Mouse (Mus musculus) limb, embryonic 10.5 days (tissue): Measurements from ENCODE around the gene Orm2. TPM values are rescaled to one million over a fixed set of nuclear protein-coding genes. Genes with fewer than 3 reads are reported as not detected.
A peak's percentile ranks its signal among the peaks of the same experiment; 100 is the strongest.

ENCODE experiments used
- DNase-seq: peaks from one replicate; pipeline ENCODE4 v3.0.0-alpha.2; 2017; ENCODE audit warnings: low spot score
- H3K27ac ChIP-seq: fragments of 300-500 bp; sonication (generic); 2 replicates; pipeline ENCODE4 v1.5.1; 2016; ENCODE audit warnings: mild to moderate bottlenecking
- H3K27me3 ChIP-seq: fragments of 300-500 bp; sonication (generic); 2 replicates; pipeline ENCODE4 v1.6.1; 2016; ENCODE audit warnings: low read depth, mild to moderate bottlenecking; ENCODE audit not compliant: poor library complexity, severe bottlenecking
- H3K36me3 ChIP-seq: fragments of 300-500 bp; sonication (generic); 2 replicates; pipeline ENCODE4 v1.6.1; 2016; ENCODE audit warnings: mild to moderate bottlenecking, moderate library complexity
- H3K4me1 ChIP-seq: fragments of 300-500 bp; sonication (generic); 2 replicates; pipeline ENCODE4 v1.6.1; 2016
- H3K4me3 ChIP-seq: fragments of 300-500 bp; sonication (generic); 2 replicates; pipeline ENCODE4 v1.5.1; 2016; ENCODE audit warnings: mild to moderate bottlenecking, moderate library complexity
- H3K9me3 ChIP-seq: fragments of 300-500 bp; sonication (generic); replicated peaks from 2 replicates; pipeline ENCODE4 v1.6.1; 2016; ENCODE audit warnings: mild to moderate bottlenecking
- WGBS: fragments of 180-500 bp; shearing (Covaris S2); methylation state at CpG from one replicate; pipeline ENCODE4 v1.1.7; 2016; 5-methylcytosine and 5-hydroxymethylcytosine counted together
- polyA plus RNA-seq: library from polyadenylated mRNA; unstranded; fragments of >200 nt; fragmentation: Nextera tagmentation; extraction: Ambion mirVana; gene quantifications from 2 replicates; pipeline ENCODE4 v1.2.1, GENCODE M21; 2016

Orm2 gene
- polyA plus RNA-seq, 1 experiment from 2014 or later, result not detected

DNA sequence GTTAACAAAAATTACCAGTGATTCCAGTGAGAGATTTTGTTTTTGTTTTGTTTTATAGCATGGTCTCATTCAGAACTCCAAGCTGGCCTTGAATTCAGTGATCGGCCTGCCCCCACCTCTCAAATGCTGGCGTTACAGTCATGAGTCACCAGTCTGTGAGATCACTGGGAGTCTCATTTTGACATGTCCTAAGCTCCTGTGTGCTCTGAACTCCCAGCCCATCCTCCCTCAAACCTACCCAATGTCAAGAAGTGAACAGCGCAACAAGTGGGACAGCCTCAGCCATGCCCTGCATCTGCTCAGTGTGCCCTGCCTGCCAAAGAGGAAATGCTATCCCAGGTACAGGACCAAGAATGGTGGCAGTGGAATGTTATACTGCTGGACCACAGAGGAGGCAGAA lies 23.0 kb downstream of the Orm2 start:
- no peak for DNase-seq
- Histone ChIP-seq H3K27me3 (no peaks in the 10 kb centered on the region), H3K27ac (no peak overlapping the region), H3K9me3 (no peaks in the 10 kb centered on the region), H3K4me3 (no peak overlapping the region), H3K4me1 (peaks cover 17% of the 10 kb centered on the region), H3K36me3 (peaks cover 81% of the 10 kb centered on the region)
- WGBS, result 89% methylated on average over 3 of the region's 3 CpGs

DNA sequence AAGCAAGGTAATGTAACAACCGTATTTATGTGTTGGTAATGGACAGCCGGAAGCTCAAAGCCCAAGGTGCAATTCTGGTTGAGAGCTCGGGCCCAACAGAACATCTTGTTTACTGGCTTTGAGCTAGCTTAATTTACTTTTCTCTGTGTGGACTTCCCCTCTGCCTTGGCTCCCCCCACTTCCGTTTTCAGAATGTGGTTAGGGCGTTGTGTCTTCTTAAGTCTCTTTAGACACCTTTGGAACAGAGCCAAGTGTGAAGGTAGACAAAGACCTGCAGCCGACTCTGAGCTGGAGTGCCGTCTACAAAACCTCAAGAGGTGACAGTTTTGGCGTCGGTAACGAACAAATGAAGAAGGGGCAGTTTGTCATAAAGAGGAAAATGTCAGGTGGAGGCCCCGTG lies 23.5 kb downstream of the Orm2 start:
- H3K36me3 ChIP-seq, result peaks cover 81% of the 10 kb centered on the region
- H3K27me3 ChIP-seq, result no peaks in the 10 kb centered on the region
- no peaks in the 10 kb centered on the region for H3K9me3 ChIP-seq
- DNase-seq, result no peak
- no peak overlapping the region for H3K4me3 ChIP-seq
- no peak overlapping the region for H3K27ac ChIP-seq
- peaks cover 17% of the 10 kb centered on the region for H3K4me1 ChIP-seq
- WGBS, result 93% methylated on average over 11 of the region's 11 CpGs

DNA sequence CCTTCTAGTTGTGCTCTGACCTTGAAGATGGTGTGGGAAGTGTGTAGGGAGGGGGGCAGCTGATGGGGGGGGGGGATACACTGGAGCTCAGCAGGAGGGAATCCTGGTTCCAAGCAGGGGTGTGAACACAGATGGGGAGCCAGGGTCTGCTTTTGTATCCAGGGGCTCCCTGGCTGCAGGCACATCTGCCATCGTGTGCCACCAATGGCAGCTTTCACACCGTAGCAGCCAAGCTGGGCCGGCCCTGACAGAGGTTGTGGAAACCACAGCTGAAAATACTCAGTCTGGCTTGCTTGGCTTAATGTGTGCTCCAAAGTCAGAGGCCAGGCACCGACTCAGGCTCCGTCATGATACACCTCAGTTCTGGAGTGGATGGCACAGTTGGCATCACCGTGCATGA lies 25.8 kb downstream of the Orm2 start:
- no peaks in the 10 kb centered on the region for H3K27me3 ChIP-seq
- H3K9me3 ChIP-seq, result no peaks in the 10 kb centered on the region
- WGBS, result 80% methylated on average over 6 of the region's 6 CpGs
- peaks cover 81% of the 10 kb centered on the region for H3K36me3 ChIP-seq
- no peak for DNase-seq
- H3K27ac ChIP-seq, result no peak overlapping the region
- peaks cover 23% of the 10 kb centered on the region for H3K4me1 ChIP-seq
- no peak overlapping the region for H3K4me3 ChIP-seq

DNA sequence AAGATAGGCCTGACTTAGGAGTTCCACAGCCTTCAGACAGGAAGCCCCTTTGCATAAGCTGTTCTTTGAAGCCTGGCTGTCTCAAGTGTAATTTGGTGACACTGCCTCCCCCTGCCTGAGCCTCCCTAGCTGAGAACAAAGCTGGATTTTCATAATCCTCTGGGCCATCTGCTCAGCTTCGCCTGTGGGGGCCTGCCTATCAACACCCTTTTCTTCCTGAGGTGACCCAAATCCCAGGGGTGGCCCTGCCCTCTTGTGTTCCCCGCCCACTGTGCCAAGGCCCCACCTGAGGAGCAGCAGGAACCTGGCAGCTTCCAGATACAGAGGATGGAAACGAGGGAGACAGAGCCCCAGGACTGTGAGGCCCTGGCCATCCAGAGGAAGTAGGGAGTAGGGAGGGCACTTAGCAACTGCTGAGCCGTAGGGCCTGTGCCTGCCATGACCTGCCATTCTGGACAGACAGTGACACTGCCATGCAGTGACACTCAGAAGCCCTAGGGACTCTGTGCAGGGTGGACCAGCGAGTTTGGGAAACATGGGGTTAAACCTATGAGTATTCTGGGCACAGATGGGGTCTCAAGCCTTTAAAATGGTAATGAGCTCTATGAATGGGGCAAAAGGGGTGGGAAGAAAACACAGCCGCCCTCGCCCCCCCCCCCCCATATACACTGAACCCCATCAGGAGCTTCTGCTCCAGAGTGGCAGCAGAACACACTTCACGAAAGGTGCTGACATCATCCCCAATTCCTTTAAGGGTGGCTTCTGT lies 27.1 kb downstream of the Orm2 start:
- Histone ChIP-seq H3K9me3 (no peaks in the 10 kb centered on the region), H3K4me1 (peaks cover 23% of the 10 kb centered on the region), H3K27me3 (no peaks in the 10 kb centered on the region), H3K27ac (0 out of 2 replicates have a peak overlapping the region, but pooled peaks have one; percentile 14), H3K36me3 (peaks cover 80% of the 10 kb centered on the region), H3K4me3 (no peak overlapping the region)
- WGBS, result 37% methylated on average over 8 of the region's 8 CpGs
- no peak for DNase-seq

DNA sequence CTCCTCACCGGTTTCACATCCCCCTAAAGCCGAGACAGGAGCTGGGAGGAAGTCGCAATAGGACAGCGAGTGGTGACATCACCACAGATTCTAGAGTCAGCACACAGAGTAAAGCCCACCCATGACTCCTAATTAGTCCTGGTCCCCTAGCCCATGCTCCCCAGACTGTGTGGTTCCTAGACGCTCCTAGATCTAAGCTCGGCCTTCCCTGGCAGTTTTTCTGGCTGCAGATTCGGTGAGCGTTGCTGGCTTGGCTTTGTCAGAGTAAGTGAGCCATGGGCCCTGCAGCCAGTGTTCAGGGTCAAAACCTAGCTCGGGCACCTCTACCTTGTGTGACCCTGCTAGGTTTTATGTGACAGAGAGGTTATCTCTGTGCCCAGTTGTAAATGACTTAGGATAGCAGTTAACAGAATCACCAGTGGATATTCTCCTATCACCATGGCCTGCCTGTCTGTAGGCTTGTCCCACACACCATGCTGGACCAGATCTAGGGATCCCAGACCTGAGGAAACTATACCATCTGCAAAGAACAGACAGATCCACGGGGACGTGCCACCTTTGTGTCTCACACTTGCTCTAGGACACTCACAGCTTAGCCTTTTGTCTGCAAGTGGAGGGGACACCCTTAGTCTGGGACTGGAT lies 27.8 kb downstream of the Orm2 start:
- WGBS, result 64% methylated on average over 11 of the region's 11 CpGs
- peaks cover 85% of the 10 kb centered on the region for H3K36me3 ChIP-seq
- H3K27ac ChIP-seq, result no peak overlapping the region
- H3K4me1 ChIP-seq, result peaks cover 23% of the 10 kb centered on the region
- no peak for DNase-seq
- H3K9me3 ChIP-seq, result no peaks in the 10 kb centered on the region
- no peaks in the 10 kb centered on the region for H3K27me3 ChIP-seq
- no peak overlapping the region for H3K4me3 ChIP-seq

DNA sequence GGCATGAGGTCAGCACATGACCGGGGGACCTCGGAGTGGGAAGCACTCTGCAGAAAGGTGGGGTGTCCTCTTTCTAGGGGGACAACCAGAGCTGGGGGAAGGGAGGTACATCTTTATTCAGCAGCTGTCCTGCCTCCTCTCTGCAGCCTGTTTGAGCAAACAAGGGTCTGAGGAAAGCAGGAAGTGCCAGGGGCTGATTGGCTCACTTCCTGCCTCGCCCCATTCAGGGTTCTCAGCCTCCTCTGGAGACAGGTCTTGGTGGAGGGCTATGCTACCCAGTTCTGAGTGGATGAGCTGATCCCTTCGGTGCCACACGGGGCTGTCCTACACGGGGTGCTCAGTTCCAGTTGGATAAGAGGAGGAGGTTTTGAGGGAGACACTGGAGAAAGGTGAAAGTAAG lies 29.1 kb downstream of the Orm2 start:
- H3K9me3 ChIP-seq, result no peaks in the 10 kb centered on the region
- H3K36me3 ChIP-seq, result peaks cover 85% of the 10 kb centered on the region
- peaks cover 23% of the 10 kb centered on the region for H3K4me1 ChIP-seq
- H3K4me3 ChIP-seq, result no peak overlapping the region
- WGBS, result 87% methylated on average over 6 of the region's 6 CpGs
- H3K27me3 ChIP-seq, result no peaks in the 10 kb centered on the region
- H3K27ac ChIP-seq, result no peak overlapping the region
- no peak for DNase-seq

DNA sequence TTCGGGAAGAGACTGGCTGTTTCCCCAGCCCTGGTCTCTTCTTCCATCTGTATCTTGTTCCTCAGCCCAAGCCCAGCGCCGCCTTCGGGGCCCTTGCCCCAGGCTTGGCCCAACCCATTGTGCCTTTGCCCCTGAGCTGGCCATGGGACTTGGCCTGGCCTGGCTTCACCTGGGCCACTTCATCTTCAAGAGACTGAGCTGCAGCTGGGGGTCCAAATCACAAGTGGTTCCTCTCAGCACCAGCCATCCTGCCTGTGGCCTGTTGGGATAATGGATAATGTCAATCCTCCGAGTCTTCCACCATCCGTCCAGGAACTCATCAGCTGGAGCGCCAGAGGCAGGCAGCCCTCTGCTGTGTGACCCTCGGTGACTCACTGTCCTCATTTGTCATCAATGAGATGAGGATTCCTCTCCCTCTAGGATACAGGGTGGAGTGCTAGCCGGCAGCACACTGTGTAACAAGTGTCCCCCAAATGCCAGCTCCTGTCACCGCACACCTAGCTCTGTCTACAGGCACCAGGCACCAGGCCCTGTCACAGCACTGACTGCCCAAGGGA lies 35.8 kb downstream of the Orm2 start:
- no peak overlapping the region for H3K4me3 ChIP-seq
- 81% methylated on average over 10 of the region's 10 CpGs for WGBS
- DNase-seq, result no peak
- peaks cover 48% of the 10 kb centered on the region for H3K36me3 ChIP-seq
- peak overlapping the region; percentile 61; the same call in 1 of the 2 replicates for H3K27ac ChIP-seq
- H3K27me3 ChIP-seq, result no peaks in the 10 kb centered on the region
- no peaks in the 10 kb centered on the region for H3K9me3 ChIP-seq
- peaks cover 50% of the 10 kb centered on the region for H3K4me1 ChIP-seq

DNA sequence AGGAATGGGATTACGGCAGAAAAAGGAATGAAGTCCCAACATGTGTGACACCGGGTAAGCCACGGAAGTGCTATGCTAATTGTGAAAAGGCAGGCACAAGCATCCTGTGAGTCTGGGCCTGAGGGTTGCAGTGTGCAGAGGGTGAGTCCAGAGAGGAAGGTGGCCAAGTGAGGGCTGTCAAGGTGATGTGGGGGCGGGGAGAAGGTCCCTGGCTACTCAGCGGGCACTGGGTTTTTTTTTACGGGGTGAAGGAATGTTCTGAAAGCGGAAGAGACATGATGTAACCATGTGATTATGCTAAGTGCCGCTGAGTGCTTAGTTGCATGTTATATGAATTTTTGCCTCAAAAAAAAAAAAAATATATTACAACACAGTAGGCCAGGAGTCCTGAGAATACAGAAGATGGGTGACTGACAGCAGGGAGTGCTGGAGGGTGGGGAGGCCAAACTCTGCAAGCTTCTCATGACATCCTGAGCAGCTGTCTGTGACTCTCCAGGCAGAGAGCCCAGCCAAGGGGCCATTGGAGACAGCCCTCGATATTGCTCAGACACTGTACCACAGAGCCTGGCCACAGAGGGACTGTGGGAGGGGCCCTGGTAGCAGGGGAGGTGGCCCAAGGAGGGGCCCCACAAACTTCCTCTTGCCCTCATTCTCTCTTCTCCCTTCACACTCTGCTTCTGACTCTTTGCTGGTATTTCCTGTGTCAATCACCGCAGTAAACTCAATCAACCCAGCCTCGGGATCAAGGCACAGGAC lies 36.8 kb downstream of the Orm2 start:
- 54% methylated on average over 11 of the region's 11 CpGs for WGBS
- no peak for DNase-seq
- no peak overlapping the region for H3K4me3 ChIP-seq
- no peaks in the 10 kb centered on the region for H3K27me3 ChIP-seq
- H3K9me3 ChIP-seq, result no peaks in the 10 kb centered on the region
- H3K27ac ChIP-seq, result peak overlapping the region; percentile 66
- H3K4me1 ChIP-seq, result peaks cover 60% of the 10 kb centered on the region
- peaks cover 39% of the 10 kb centered on the region for H3K36me3 ChIP-seq

DNA sequence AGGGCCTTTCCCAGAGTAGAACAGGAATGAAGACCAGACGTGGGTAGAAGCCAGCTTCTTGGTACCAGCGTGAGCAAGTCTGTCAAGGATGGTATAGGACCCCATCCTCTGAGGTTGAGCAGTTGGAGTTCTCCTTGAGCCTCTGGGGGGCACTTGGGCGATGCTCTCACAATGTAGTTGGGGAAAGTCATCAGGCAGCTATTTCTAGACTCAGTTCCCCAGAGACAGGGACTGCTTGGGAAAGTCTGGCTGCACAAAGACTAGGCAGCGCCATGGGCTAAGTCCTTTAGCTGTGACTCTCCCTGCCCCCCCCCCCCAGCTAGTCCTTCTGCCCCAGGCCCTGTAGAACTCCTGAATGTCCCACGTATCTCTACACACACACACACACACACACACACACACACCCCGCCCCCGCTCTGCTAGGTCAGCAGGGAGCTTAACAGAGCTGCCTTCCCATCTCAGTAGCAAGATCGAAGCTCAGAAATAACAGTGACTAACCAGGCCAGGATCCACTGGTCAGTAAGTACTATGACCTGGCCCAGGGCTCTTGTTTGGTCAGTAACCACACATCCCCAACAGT lies 37.5 kb downstream of the Orm2 start:
- Histone ChIP-seq H3K27ac (peak overlapping the region; percentile 66), H3K9me3 (no peaks in the 10 kb centered on the region), H3K27me3 (no peaks in the 10 kb centered on the region), H3K4me3 (no peak overlapping the region), H3K36me3 (peaks cover 32% of the 10 kb centered on the region), H3K4me1 (peaks cover 67% of the 10 kb centered on the region)
- WGBS, result 62% methylated on average over 8 of the region's 8 CpGs
- no peak for DNase-seq

DNA sequence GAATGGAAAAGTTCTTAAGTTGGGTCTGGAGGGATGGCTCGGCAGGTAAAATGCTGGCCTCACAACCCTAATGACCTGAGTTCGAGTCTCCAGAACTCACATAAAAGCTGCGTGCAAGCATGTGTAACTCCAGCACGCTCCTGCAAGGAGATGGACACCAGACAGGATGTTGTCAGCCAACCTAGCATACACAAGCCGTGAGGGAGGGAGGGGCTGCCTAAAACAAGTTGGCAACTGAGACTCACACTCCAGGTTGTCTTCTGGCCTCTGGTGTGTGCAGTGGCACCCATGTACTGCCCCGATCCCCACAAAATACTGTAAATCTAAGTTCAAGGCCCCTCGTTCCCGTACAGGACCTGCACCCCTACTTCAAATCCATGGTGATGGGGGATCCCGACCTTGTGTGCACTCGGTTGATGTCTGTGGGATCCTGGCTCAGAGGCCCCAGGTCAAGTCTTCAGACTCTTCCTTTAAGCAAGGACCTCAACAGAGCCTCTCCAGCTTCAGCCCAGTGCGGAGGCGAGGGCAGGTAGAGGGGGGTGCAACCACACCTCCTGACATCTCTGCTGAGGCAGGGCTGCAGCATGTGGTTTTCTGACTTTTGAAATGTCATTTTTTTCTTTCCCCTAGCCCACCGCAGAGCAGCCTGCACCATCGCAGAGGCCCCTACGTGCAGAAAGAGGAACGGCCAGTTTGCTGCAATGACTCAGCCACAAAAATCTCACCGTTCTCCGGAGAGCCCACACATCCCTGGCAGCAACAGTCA lies 38.5 kb downstream of the Orm2 start:
- Histone ChIP-seq H3K4me1 (peaks cover 76% of the 10 kb centered on the region), H3K27ac (peak overlapping the region; percentile 95), H3K27me3 (no peaks in the 10 kb centered on the region), H3K4me3 (no peak overlapping the region), H3K9me3 (no peaks in the 10 kb centered on the region), H3K36me3 (peaks cover 22% of the 10 kb centered on the region)
- DNase-seq, result no peak
- 91% methylated on average over 18 of the region's 18 CpGs for WGBS

DNA sequence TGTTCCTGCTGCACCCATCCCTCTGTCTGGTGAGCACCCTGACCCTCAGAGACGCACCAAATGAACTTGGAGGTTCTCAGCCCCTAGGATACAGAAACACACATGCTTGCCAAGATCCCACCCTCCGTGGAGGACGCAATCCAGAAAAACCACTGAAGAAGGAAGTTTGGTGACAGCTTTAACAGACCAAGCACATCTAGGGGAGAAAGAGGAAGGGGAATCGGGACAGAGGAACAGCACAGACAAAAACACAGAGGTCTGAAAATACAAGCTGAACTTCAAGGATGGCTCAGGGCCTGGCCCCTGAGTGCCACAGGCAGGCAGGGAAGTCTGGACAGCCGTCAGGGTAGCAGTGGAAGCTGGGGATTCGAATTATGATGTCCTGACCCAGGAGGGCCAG lies 39.4 kb downstream of the Orm2 start:
- no peaks in the 10 kb centered on the region for H3K27me3 ChIP-seq
- no peaks in the 10 kb centered on the region for H3K9me3 ChIP-seq
- peaks cover 80% of the 10 kb centered on the region for H3K4me1 ChIP-seq
- H3K27ac ChIP-seq, result peak overlapping the region; percentile 95; the same call in 1 of the 2 replicates
- H3K36me3 ChIP-seq, result peaks cover 14% of the 10 kb centered on the region
- 0 out of 2 replicates have a peak overlapping the region, but pooled peaks have one; percentile 51 for H3K4me3 ChIP-seq
- DNase-seq, result no peak
- WGBS, result 87% methylated on average over 6 of the region's 6 CpGs

DNA sequence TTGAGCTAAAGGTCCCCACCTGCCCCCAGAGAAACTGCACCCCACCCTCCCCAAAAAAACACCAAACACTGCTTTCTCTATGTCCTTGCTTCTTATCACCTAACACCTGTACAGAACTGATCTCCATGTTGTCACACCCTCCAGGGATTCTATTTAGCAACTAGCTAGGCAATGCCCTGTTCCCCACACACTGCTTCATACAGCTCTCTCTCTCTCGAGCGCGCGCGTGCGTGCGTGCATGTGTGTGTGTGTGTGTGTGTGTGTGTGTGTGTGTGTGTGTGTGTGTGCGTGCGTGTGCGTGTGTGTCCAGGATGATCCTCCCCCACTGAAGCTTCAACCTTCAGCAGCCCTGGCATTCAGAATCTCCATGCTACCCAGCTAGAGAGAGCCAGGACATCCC lies 39.8 kb downstream of the Orm2 start:
- H3K27me3 ChIP-seq, result no peaks in the 10 kb centered on the region
- no peak for DNase-seq
- H3K36me3 ChIP-seq, result peaks cover 10% of the 10 kb centered on the region
- WGBS, result 95% methylated on average over 10 of the region's 10 CpGs
- no peaks in the 10 kb centered on the region for H3K9me3 ChIP-seq
- H3K27ac ChIP-seq, result peak overlapping the region; percentile 95
- H3K4me3 ChIP-seq, result peak overlapping the region; percentile 51; the same call in 1 of the 2 replicates
- H3K4me1 ChIP-seq, result peaks cover 80% of the 10 kb centered on the region
